Mouse (Mus musculus) ovary, adult 10 weeks (tissue): Measurements from ENCODE around the gene Metrnl. TPM values are rescaled to one million over a fixed set of nuclear protein-coding genes. Genes with fewer than 3 reads are reported as not detected.

Experiments
- polyA plus RNA-seq: library from polyadenylated mRNA; stranded (reverse); fragments of 350-450 nt; fragmentation: Illumina TruSeq; extraction: RNeasy Lipid Tissue Mini Kit (QIAGEN cat#74804); gene quantifications from one replicate; pipeline ENCODE4 v1.2.3, GENCODE M21; 2014

Metrnl gene
- 7.8 TPM for polyA plus RNA-seq

DNA sequence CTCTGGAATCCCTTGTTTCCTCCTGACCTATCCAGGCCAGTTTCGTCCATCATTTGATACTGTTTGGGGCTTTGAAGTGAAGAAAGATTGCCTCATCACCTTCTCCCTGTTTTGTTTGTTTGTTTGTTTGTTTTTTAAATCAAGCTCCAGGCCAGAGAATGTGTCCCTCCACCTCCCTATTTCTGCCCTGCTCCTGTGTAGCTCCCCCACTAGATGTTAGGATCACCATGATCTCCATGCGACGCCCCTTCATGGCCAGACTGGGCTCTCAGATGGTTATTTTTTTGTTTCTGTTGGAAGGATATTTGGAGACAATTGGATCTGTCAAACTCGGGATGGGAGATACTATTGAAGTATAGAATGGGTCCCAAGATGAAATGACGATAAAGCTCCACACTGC lies at the start of gene Metrnl:
Gene Metrnl (plus strand): TSS at position 301 of the 400 bp plus-strand sequence.

DNA sequence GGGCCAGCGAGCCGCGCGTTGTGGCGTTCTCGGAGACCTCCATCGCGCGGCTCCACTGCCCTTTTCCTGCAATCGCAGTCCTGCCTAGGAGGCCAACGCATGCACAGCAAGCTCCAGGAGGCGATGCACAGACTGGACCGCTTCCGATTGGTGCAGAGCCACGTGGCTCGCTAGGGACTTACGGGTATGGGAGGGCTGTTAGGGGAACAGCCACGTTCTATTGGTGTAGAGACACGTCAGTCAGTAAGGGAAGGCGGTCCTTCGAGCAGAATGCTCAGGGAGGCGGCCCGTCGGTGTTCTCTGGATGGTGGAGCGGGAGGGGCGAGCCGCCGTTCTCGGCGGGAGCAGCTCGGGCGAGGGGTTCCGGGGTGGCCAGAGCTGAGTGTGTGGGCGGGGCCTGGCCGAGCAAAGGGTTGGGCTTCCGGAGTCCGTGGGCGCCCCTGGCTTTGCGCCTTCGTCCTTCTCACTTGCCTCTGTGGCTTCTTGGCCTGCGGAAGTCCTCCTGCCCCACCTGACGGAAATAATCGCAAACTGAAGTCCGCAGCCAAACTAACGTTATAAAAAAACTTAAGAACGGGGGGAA lies 28.3 kb upstream of the Metrnl start, which contains the start of gene B3gntl1:
Gene B3gntl1 (minus strand): TSS at position 164 of the 583 bp plus-strand sequence.

Other genes starting within 250 kb of the Metrnl start
- 30.1 TPM for gene Tbcd, start 249.6 kb upstream of the Metrnl start, polyA plus RNA-seq
- 2.9 TPM for gene Zfp750, start 182.2 kb upstream of the Metrnl start, polyA plus RNA-seq
- 4.2 TPM for gene B3gntl1, start 28.4 kb upstream of the Metrnl start, polyA plus RNA-seq
- 0.46 TPM for gene Ptchd3, start 128.7 kb downstream of the Metrnl start, polyA plus RNA-seq